Mouse (Mus musculus) stomach, postnatal 0 days (tissue): ENCODE data around the gene Ttyh2.

Experiments
- CTCF ChIP-seq: IDR thresholded peaks from 2 replicates; pipeline ENCODE4 v1.5.1; 2016; ENCODE audit warnings: antibody characterized with exemption, low read depth, mild to moderate bottlenecking, moderate library complexity
- EP300 ChIP-seq: optimal IDR thresholded peaks from 2 replicates; pipeline ENCODE3; 2016; ENCODE audit warnings: antibody characterized with exemption

DNA sequence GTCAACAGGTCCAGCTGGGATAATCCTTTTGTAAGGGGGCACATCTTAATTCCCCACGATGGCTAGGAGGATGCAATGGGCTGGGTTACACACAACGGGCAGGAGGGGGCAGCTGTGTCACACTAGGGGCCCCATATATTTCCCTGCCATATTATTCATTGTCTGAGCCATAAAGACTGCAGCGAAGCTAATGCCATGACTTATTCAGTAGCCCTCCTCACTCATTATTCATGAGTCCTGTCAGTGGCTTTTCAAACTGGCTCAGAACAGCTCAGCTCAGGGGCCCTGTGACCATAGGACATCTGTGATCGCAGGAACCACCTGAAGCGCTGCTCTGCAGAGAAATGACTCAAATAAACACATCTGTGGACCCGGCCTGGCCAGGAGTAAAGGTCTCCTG is 66.2 kb downstream of the Ttyh2 start:
- TF ChIP-seq CTCF (no peak), EP300 (no peak)
